Mouse (Mus musculus) megakaryocyte, embryonic 14.5 days (primary cell): ENCODE measurements around the gene Ddx5.

ENCODE experiments used
- FLI1 ChIP-seq: IDR thresholded peaks from 2 replicates; pipeline ENCODE4 v1.6.1; 2012; ENCODE audit warnings: low read length, inconsistent platforms, mixed read lengths
- GATA1 ChIP-seq: IDR thresholded peaks from 3 replicates; pipeline ENCODE4 v1.6.1; 2012; ENCODE audit warnings: mixed read lengths, low read length, inconsistent platforms, borderline replicate concordance

DNA sequence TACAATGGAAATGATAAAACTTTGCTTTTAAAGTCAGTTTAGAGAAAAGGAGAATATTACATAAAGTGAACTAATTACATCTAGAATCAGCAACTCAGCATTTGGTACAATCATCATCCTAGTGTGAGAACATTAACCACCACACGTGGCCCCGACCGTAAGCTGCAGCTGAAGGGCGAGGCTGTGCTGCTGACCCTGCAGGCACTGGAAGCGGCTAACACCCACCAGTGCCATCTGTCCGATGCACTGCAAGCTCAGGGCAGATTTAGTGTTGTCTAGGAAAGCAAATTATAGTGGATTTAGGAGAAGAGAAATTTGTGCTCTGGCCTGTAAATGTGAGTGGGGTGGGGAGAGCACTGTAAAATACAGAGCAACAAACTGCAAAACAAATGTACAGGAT, 31.3 kb upstream of the Ddx5 start:
- TF ChIP-seq GATA1 (no peak), FLI1 (no peak)
